Mouse (Mus musculus): ENCODE measurements around the gene Dpp6. TPM values are rescaled to one million over a fixed set of nuclear protein-coding genes. Genes with fewer than 3 reads are reported as not detected.

Dpp6 gene
- polyA plus RNA-seq, 1 experiment from 2014 or later, result 0.31 TPM

- no peak for ATAC-seq (ENCODE audit: low read depth)
- DNase-seq, result no peak
- H3K9ac ChIP-seq, result no peak overlapping the region
- 44% methylated on average over 2 of the region's 2 CpGs for WGBS (ENCODE audit: insufficient replicate concordance)
- no peaks in the 10 kb centered on the region for H3K4me1 ChIP-seq (replicated peaks)
- no peaks in the 10 kb centered on the region for H3K36me3 ChIP-seq
- no peak overlapping the region for H3K27ac ChIP-seq
- H3K4me2 ChIP-seq, result no peak overlapping the region
- no peaks in the 10 kb centered on the region for H3K27me3 ChIP-seq
- no peaks in the 10 kb centered on the region for H3K9me3 ChIP-seq (replicated peaks)
- no peak overlapping the region for H3K4me3 ChIP-seq (replicated peaks)
Measured at GRCm38 (mm10) chr5:27304115-27304514, 487.1 kb downstream of the Dpp6 start.

- Histone ChIP-seq H3K4me1 (replicated peaks) (no peaks in the 10 kb centered on the region), H3K4me2 (no peak overlapping the region), H3K4me3 (replicated peaks) (no peak overlapping the region), H3K27me3 (no peaks in the 10 kb centered on the region), H3K9ac (no peak overlapping the region), H3K36me3 (no peaks in the 10 kb centered on the region), H3K27ac (no peak overlapping the region), H3K9me3 (replicated peaks) (no peaks in the 10 kb centered on the region)
- 52% methylated on average over 4 of the region's 4 CpGs for WGBS (ENCODE audit: insufficient replicate concordance)
- ATAC-seq (ENCODE audit: low read depth), result no peak
- no peak for DNase-seq
Measured at GRCm38 (mm10) chr5:27306497-27307152, 489.6 kb downstream of the Dpp6 start.

- Histone ChIP-seq H3K4me2 (no peak overlapping the region), H3K4me3 (replicated peaks) (no peak overlapping the region), H3K9ac (no peak overlapping the region), H3K36me3 (no peaks in the 10 kb centered on the region), H3K27me3 (no peaks in the 10 kb centered on the region), H3K4me1 (replicated peaks) (no peaks in the 10 kb centered on the region), H3K9me3 (replicated peaks) (no peaks in the 10 kb centered on the region), H3K27ac (no peak overlapping the region)
- ATAC-seq (ENCODE audit: low read depth) (no peak), DNase-seq (no peak)
- 37% methylated on average over 2 of the region's 2 CpGs for WGBS (ENCODE audit: insufficient replicate concordance)
Measured at GRCm38 (mm10) chr5:27310217-27310616, 493.2 kb downstream of the Dpp6 start.

- H3K4me2 ChIP-seq, result no peak overlapping the region
- no peaks in the 10 kb centered on the region for H3K27me3 ChIP-seq
- no peaks in the 10 kb centered on the region for H3K9me3 ChIP-seq (replicated peaks)
- 28% methylated on average over 1 of the region's 1 CpGs for WGBS (ENCODE audit: insufficient replicate concordance)
- no peaks in the 10 kb centered on the region for H3K36me3 ChIP-seq
- DNase-seq, result no peak
- no peak overlapping the region for H3K27ac ChIP-seq
- no peak overlapping the region for H3K9ac ChIP-seq
- no peak overlapping the region for H3K4me3 ChIP-seq (replicated peaks)
- no peak for ATAC-seq (ENCODE audit: low read depth)
- no peaks in the 10 kb centered on the region for H3K4me1 ChIP-seq (replicated peaks)
Measured at GRCm38 (mm10) chr5:27316674-27317073, 499.7 kb downstream of the Dpp6 start.

GRCm38 (mm10) chr5:27317264-27317663 is 500.3 kb downstream of the Dpp6 start:
- no peaks in the 10 kb centered on the region for H3K4me1 ChIP-seq (replicated peaks)
- DNase-seq, result no peak
- no peak overlapping the region for H3K4me3 ChIP-seq (replicated peaks)
- no peaks in the 10 kb centered on the region for H3K36me3 ChIP-seq
- H3K4me2 ChIP-seq, result no peak overlapping the region
- no peak for ATAC-seq (ENCODE audit: low read depth)
- H3K9ac ChIP-seq, result no peak overlapping the region
- H3K27ac ChIP-seq, result no peak overlapping the region
- H3K27me3 ChIP-seq, result no peaks in the 10 kb centered on the region
- H3K9me3 ChIP-seq (replicated peaks), result no peaks in the 10 kb centered on the region

- Histone ChIP-seq H3K36me3 (no peaks in the 10 kb centered on the region), H3K4me1 (replicated peaks) (no peaks in the 10 kb centered on the region)
- 65% methylated on average over 1 of the region's 1 CpGs for WGBS (ENCODE audit: insufficient replicate concordance)
Measured at GRCm38 (mm10) chr5:27317832-27318231, 500.8 kb downstream of the Dpp6 start.

GRCm38 (mm10) chr5:27319731-27320130 is 502.7 kb downstream of the Dpp6 start:
- H3K27me3 ChIP-seq, result no peaks in the 10 kb centered on the region
- H3K27ac ChIP-seq, result no peak overlapping the region
- no peak overlapping the region for H3K4me3 ChIP-seq (replicated peaks)
- no peak overlapping the region for H3K9ac ChIP-seq
- DNase-seq, result no peak
- no peak overlapping the region for H3K4me2 ChIP-seq
- H3K4me1 ChIP-seq (replicated peaks), result no peaks in the 10 kb centered on the region
- H3K9me3 ChIP-seq (replicated peaks), result no peaks in the 10 kb centered on the region
- 60% methylated on average over 4 of the region's 4 CpGs for WGBS (ENCODE audit: insufficient replicate concordance)
- H3K36me3 ChIP-seq, result no peaks in the 10 kb centered on the region
- no peak for ATAC-seq (ENCODE audit: low read depth)

More at GRCm38 (mm10) chr5:27317832-27318231, 500.8 kb downstream of the Dpp6 start:
- DNase-seq, result no peak
- no peak for ATAC-seq (ENCODE audit: low read depth)
- H3K27me3 ChIP-seq, result no peaks in the 10 kb centered on the region
- no peak overlapping the region for H3K9ac ChIP-seq
- no peak overlapping the region for H3K4me2 ChIP-seq
- H3K4me3 ChIP-seq (replicated peaks), result no peak overlapping the region
- H3K27ac ChIP-seq, result no peak overlapping the region
- no peaks in the 10 kb centered on the region for H3K9me3 ChIP-seq (replicated peaks)

GRCm38 (mm10) chr5:27322895-27323792 is 506.1 kb downstream of the Dpp6 start:
- H3K4me2 ChIP-seq, result no peak overlapping the region

GRCm38 (mm10) chr5:27324346-27324928 is 507.4 kb downstream of the Dpp6 start:
- no peaks in the 10 kb centered on the region for H3K4me1 ChIP-seq (replicated peaks)
- H3K4me2 ChIP-seq, result no peak overlapping the region
- no peak overlapping the region for H3K27ac ChIP-seq
- H3K36me3 ChIP-seq, result no peaks in the 10 kb centered on the region
- H3K4me3 ChIP-seq (replicated peaks), result no peak overlapping the region
- H3K9ac ChIP-seq, result no peak overlapping the region
- 36% methylated on average over 3 of the region's 3 CpGs for WGBS (ENCODE audit: insufficient replicate concordance)
- DNase-seq, result no peak
- H3K9me3 ChIP-seq (replicated peaks), result no peaks in the 10 kb centered on the region
- ATAC-seq (ENCODE audit: low read depth), result no peak
- H3K27me3 ChIP-seq, result no peaks in the 10 kb centered on the region

More at GRCm38 (mm10) chr5:27322895-27323792, 506.1 kb downstream of the Dpp6 start:
- H3K9me3 ChIP-seq (replicated peaks), result no peaks in the 10 kb centered on the region
- WGBS (ENCODE audit: insufficient replicate concordance), result 56% methylated on average over 3 of the region's 3 CpGs
- no peak overlapping the region for H3K4me3 ChIP-seq (replicated peaks)
- no peaks in the 10 kb centered on the region for H3K36me3 ChIP-seq
- H3K27me3 ChIP-seq, result no peaks in the 10 kb centered on the region
- DNase-seq, result no peak
- H3K4me1 ChIP-seq (replicated peaks), result no peaks in the 10 kb centered on the region
- H3K9ac ChIP-seq, result no peak overlapping the region
- no peak for ATAC-seq (ENCODE audit: low read depth)
- no peak overlapping the region for H3K27ac ChIP-seq

- no peak overlapping the region for H3K4me3 ChIP-seq (replicated peaks)
- H3K4me1 ChIP-seq (replicated peaks), result no peaks in the 10 kb centered on the region
- H3K27ac ChIP-seq, result no peak overlapping the region
- no peak overlapping the region for H3K4me2 ChIP-seq
- no peaks in the 10 kb centered on the region for H3K9me3 ChIP-seq (replicated peaks)
- no peaks in the 10 kb centered on the region for H3K27me3 ChIP-seq
- WGBS (ENCODE audit: insufficient replicate concordance), result 50% methylated on average over 2 of the region's 2 CpGs
- ATAC-seq (ENCODE audit: low read depth), result no peak
- no peak for DNase-seq
- no peak overlapping the region for H3K9ac ChIP-seq
- no peaks in the 10 kb centered on the region for H3K36me3 ChIP-seq
Measured at GRCm38 (mm10) chr5:27336698-27337097, 519.7 kb downstream of the Dpp6 start.

GRCm38 (mm10) chr5:27339196-27340030 is 522.4 kb downstream of the Dpp6 start:
- no peak overlapping the region for H3K9ac ChIP-seq
- no peak overlapping the region for H3K27ac ChIP-seq
- ATAC-seq (ENCODE audit: low read depth) (no peak), DNase-seq (no peak)
- H3K4me3 ChIP-seq (replicated peaks), result no peak overlapping the region
- WGBS (ENCODE audit: insufficient replicate concordance), result 68% methylated on average over 5 of the region's 5 CpGs
- no peaks in the 10 kb centered on the region for H3K36me3 ChIP-seq
- H3K27me3 ChIP-seq, result no peaks in the 10 kb centered on the region
- H3K4me1 ChIP-seq (replicated peaks), result no peaks in the 10 kb centered on the region
- H3K9me3 ChIP-seq (replicated peaks), result no peaks in the 10 kb centered on the region
- H3K4me2 ChIP-seq, result no peak overlapping the region
